In genomic region chr3:108910303-108911080, GRCm38 (mm10) we compare ENCODE assay signal across 8 mouse cellular contexts. TPM values are rescaled to one million over a fixed set of nuclear protein-coding genes. Genes with fewer than 3 reads are reported as not detected.
A peak's percentile ranks its signal among the peaks of the same experiment; 100 is the strongest.
DNase-seq lines count a peak whose midpoint lies in the region; ATAC-seq and TF ChIP-seq lines count a peak whose summit lies in the region.
"Had no signal": no experiment of that assay in that cellular context is flagged by ENCODE, and none has a peak within 500 bp of the region (broad histone marks: within the 10 kb centered on the region; RNA-seq: fewer than 3 reads in every experiment).

No protein-coding gene starts in this region.

- no peak for TF ChIP-seq EP300 in liver, embryonic 14.5 days (IDR thresholded peaks at IDR 0.05; ENCODE audit: low read depth)

- no peaks in the 10 kb centered on the region; the same call in 1 of the 2 replicates for H3K36me3 ChIP-seq in embryonic facial prominence, embryonic 11.5 days (replicated peaks; ENCODE audit: control insufficient read depth, insufficient read depth, low read depth, low read length)
- H3K36me3 ChIP-seq in hindbrain, embryonic 16.5 days (ENCODE audit: control insufficient read depth, insufficient read depth, low read length), result peaks cover 4% of the 10 kb centered on the region
- H3K36me3 ChIP-seq in liver, embryonic 14.5 days (replicated peaks; ENCODE audit: control insufficient read depth, insufficient read depth, low read depth), result peaks cover 32% of the 10 kb centered on the region

- peak overlapping the region; percentile 87 for H3K9ac ChIP-seq in embryonic facial prominence, embryonic 11.5 days (replicated peaks; ENCODE audit: low read length)
- peak overlapping the region; percentile 92 for H3K9ac ChIP-seq in hindbrain, embryonic 16.5 days (ENCODE audit: low read depth, low read length)
- peak overlapping the region; percentile 97 for H3K9ac ChIP-seq in liver, embryonic 14.5 days (replicated peaks)

- WGBS in embryonic facial prominence, embryonic 11.5 days, result 0% methylated on average over 31 of the region's 32 CpGs
- WGBS in hindbrain, embryonic 16.5 days, result under 1% methylated on average over 30 of the region's 32 CpGs
- under 1% methylated on average over 32 of the region's 32 CpGs for WGBS in liver, embryonic 14.5 days (ENCODE audit: insufficient replicate concordance)

- ATAC-seq in embryonic facial prominence, embryonic 11.5 days (replicated peaks; ENCODE audit: insufficient number of reproducible peaks, low FRiP score, low TSS enrichment, low read depth), result no peak
- no peak for ATAC-seq in hindbrain, embryonic 16.5 days
- no peak for ATAC-seq in liver, embryonic 14.5 days (ENCODE audit: insufficient read depth)

- H3K4me3 ChIP-seq in embryonic facial prominence, embryonic 11.5 days (ENCODE audit: low read depth, low read length), result peak overlapping the region; percentile 89
- peak overlapping the region; percentile 98 for H3K4me3 ChIP-seq in hindbrain, embryonic 16.5 days (ENCODE audit: low read length)
- H3K4me3 ChIP-seq in liver, embryonic 14.5 days (ENCODE audit: insufficient read depth in 1 of 2, low read depth in 2 of 2, low read length in 2 of 2), result peak overlapping the region; percentile 93 to 99

- peak overlapping the region; percentile 96 for H3K27ac ChIP-seq in embryonic facial prominence, embryonic 11.5 days (replicated peaks; ENCODE audit: low read depth, low read length)
- H3K27ac ChIP-seq in hindbrain, embryonic 16.5 days (ENCODE audit: low read depth, low read length), result peak overlapping the region; percentile 95
- peak overlapping the region; percentile 95 for H3K27ac ChIP-seq in liver, embryonic 14.5 days

- H3K4me2 ChIP-seq in embryonic facial prominence, embryonic 11.5 days (ENCODE audit: low read depth, low read length), result peak overlapping the region; percentile 84
- H3K4me2 ChIP-seq in hindbrain, embryonic 16.5 days (ENCODE audit: low read length), result peak overlapping the region; percentile 84
- H3K4me2 ChIP-seq in liver, embryonic 14.5 days (ENCODE audit: low read depth), result peak overlapping the region; percentile 97

- intact Hi-C loops in left cerebral cortex, postnatal 10 days (cut with DNase I), result loop anchor here (5.0 kb wide), 2 partner anchors 52 to 68 kb away; partner anchors contain the start of gene Stxbp3

- H3K9me3 ChIP-seq in embryonic facial prominence, embryonic 11.5 days (replicated peaks; ENCODE audit: control insufficient read depth, low read length), result no peaks in the 10 kb centered on the region
- H3K9me3 ChIP-seq in hindbrain, embryonic 16.5 days (ENCODE audit: control insufficient read depth, low read length), result no peaks in the 10 kb centered on the region
- H3K9me3 ChIP-seq in liver, embryonic 14.5 days (ENCODE audit: control insufficient read depth, low read length), result no peaks in the 10 kb centered on the region

- TF ChIP-seq CTCF in liver, embryonic 14.5 days (IDR thresholded peaks at IDR 0.05; ENCODE audit: low read depth), result no peak

- no peaks in the 10 kb centered on the region for H3K4me1 ChIP-seq in embryonic facial prominence, embryonic 11.5 days (ENCODE audit: control insufficient read depth, insufficient read depth, low read length)
- peaks cover 19% of the 10 kb centered on the region for H3K4me1 ChIP-seq in hindbrain, embryonic 16.5 days (ENCODE audit: control insufficient read depth, insufficient read depth, low read depth, low read length)
- peaks cover 11 to 13% of the 10 kb centered on the region in 2 experiments for H3K4me1 ChIP-seq in liver, embryonic 14.5 days (replicated peaks; ENCODE audit: control insufficient read depth in 2 of 2, insufficient read depth in 2 of 2, low read length in 1 of 2)

- DNase-seq in A20 (ENCODE audit: low read depth, low spot score) (peak; percentile 82), ES-CJ7 (ENCODE audit: low read depth, low spot score) (peak; percentile 28)
- peak; percentile 30 for DNase-seq in embryonic facial prominence, embryonic 11.5 days (ENCODE audit: low spot score)
- DNase-seq in liver, embryonic 14.5 days (ENCODE audit: low read depth in 3 of 3, low spot score in 3 of 3), result no peak
- peak; percentile 33 to 50 for DNase-seq in spleen, postnatal 10 days (ENCODE audit: low spot score in 2 of 2)
- DNase-seq in left cerebral cortex, postnatal 10 days (ENCODE audit: extremely low spot score in 1 of 2, low spot score in 2 of 2), result no peak

- H3K27me3 ChIP-seq in embryonic facial prominence, embryonic 11.5 days (ENCODE audit: control insufficient read depth, insufficient read depth, low read length), result no peaks in the 10 kb centered on the region
- no peaks in the 10 kb centered on the region for H3K27me3 ChIP-seq in hindbrain, embryonic 16.5 days (replicated peaks; ENCODE audit: control insufficient read depth, insufficient read depth, low read length)
- H3K27me3 ChIP-seq in liver, embryonic 14.5 days (ENCODE audit: control insufficient read depth, insufficient read depth, low read length), result no peaks in the 10 kb centered on the region

RNA-seq across cellular contexts. Expression of gene Prpf38b, which starts 1.0 kb away (rescaled TPM):
- polyA plus RNA-seq in embryonic facial prominence, embryonic 11.5 days (2014; fragmentation: Nextera tagmentation; extraction: Ambion mirVana), result 69.1 and 71.3 TPM in 2 replicates
- polyA plus RNA-seq in hindbrain, embryonic 16.5 days (2015; fragmentation: Nextera tagmentation; extraction: Ambion mirVana), result 48.9 and 50.6 TPM in 2 replicates
- 29.5 and 47.5 TPM in 2 replicates for polyA plus RNA-seq in liver, embryonic 14.5 days (2012; rRNA removed)
- 20.2 and 22.4 TPM in 2 replicates for polyA plus RNA-seq in liver, embryonic 14.5 days (2014; fragmentation: Nextera tagmentation; extraction: Ambion mirVana)
- total RNA-seq in left cerebral cortex, postnatal 10 days (2021), result 10 to 100 TPM; 41.6 to 42.2 TPM

RNA-seq across cellular contexts. Expression of gene Fndc7, which starts 20.7 kb away (rescaled TPM):
- polyA plus RNA-seq in embryonic facial prominence, embryonic 11.5 days (2014; fragmentation: Nextera tagmentation; extraction: Ambion mirVana), result not detected in 2 replicates
- 0.05 and 0.06 TPM in 2 replicates for polyA plus RNA-seq in hindbrain, embryonic 16.5 days (2015; fragmentation: Nextera tagmentation; extraction: Ambion mirVana)
- not detected in 2 replicates for polyA plus RNA-seq in liver, embryonic 14.5 days (2012; rRNA removed)
- polyA plus RNA-seq in liver, embryonic 14.5 days (2014; fragmentation: Nextera tagmentation; extraction: Ambion mirVana), result not detected in 2 replicates
- not detected for total RNA-seq in left cerebral cortex, postnatal 10 days (2021)
- total RNA-seq: hematopoietic stem cell, adult 5-6 weeks had no signal

RNA-seq across cellular contexts. Expression of gene Henmt1, which starts 29.2 kb away (rescaled TPM):
- polyA plus RNA-seq in embryonic facial prominence, embryonic 11.5 days (2014; fragmentation: Nextera tagmentation; extraction: Ambion mirVana), result 0.63 and 1.1 TPM in 2 replicates
- polyA plus RNA-seq in hindbrain, embryonic 16.5 days (2015; fragmentation: Nextera tagmentation; extraction: Ambion mirVana), result 3.7 and 3.8 TPM in 2 replicates
- polyA plus RNA-seq in liver, embryonic 14.5 days (2012; rRNA removed), result 0.02 and 0.03 TPM in 2 replicates
- 0.08 TPM in 1 of 2 replicates, not detected in the other for polyA plus RNA-seq in liver, embryonic 14.5 days (2014; fragmentation: Nextera tagmentation; extraction: Ambion mirVana)
- total RNA-seq in left cerebral cortex, postnatal 10 days (2021), result 1 to 10 TPM; 3.7 to 5.1 TPM

RNA-seq across cellular contexts. Expression of gene Gm9857, which starts 29.8 kb away (rescaled TPM):
- polyA plus RNA-seq in embryonic facial prominence, embryonic 11.5 days (2014; fragmentation: Nextera tagmentation; extraction: Ambion mirVana), result not detected in 2 replicates
- not detected in 2 replicates for polyA plus RNA-seq in hindbrain, embryonic 16.5 days (2015; fragmentation: Nextera tagmentation; extraction: Ambion mirVana)
- polyA plus RNA-seq in liver, embryonic 14.5 days (2012; rRNA removed), result not detected in 2 replicates
- not detected in 2 replicates for polyA plus RNA-seq in liver, embryonic 14.5 days (2014; fragmentation: Nextera tagmentation; extraction: Ambion mirVana)
- not detected for total RNA-seq in left cerebral cortex, postnatal 10 days (2021)
- total RNA-seq: hematopoietic stem cell, adult 5-6 weeks had no signal

Comparison
In these comparisons a context has a peak if more than half of its experiments do, and no peak if none do; other contexts are left out.
1. DNase-seq: peak in A20 (single experiment), ES-CJ7 (single experiment), embryonic facial prominence, embryonic 11.5 days (single experiment) and spleen, postnatal 10 days (2 of 2); none in liver, embryonic 14.5 days (0 of 3) and left cerebral cortex, postnatal 10 days (0 of 2).
2. Peak in every context shown above with its lines, with median percentiles within 50 percentile points of each other: H3K27ac ChIP-seq, H3K4me2 ChIP-seq, H3K4me3 ChIP-seq and H3K9ac ChIP-seq.